Mouse (Mus musculus) embryonic facial prominence, embryonic 12.5 days (tissue): ENCODE results near the gene Elavl4. TPM values are rescaled to one million over a fixed set of nuclear protein-coding genes. Genes with fewer than 3 reads are reported as not detected.

Experiments
- ATAC-seq: fragments of 200-750 bp; cut with Nextera tagmentation; 2 replicates; pipeline ENCODE4 v1.8.0; 2017; ENCODE audit not compliant: insufficient number of reproducible peaks, insufficient read depth, low FRiP score, low TSS enrichment
- H3K27ac ChIP-seq: fragments of 300-500 bp; sonication (generic); 2 replicates; pipeline ENCODE4 v1.5.1; 2016; ENCODE audit warnings: mild to moderate bottlenecking
- H3K27me3 ChIP-seq: fragments of 300-500 bp; sonication (generic); 2 replicates; pipeline ENCODE4 v1.6.1; 2016; ENCODE audit warnings: mild to moderate bottlenecking, moderate library complexity
- H3K36me3 ChIP-seq: fragments of 300-500 bp; sonication (generic); 2 replicates; pipeline ENCODE4 v1.6.1; 2016; ENCODE audit warnings: mild to moderate bottlenecking
- H3K4me1 ChIP-seq: fragments of 300-500 bp; sonication (generic); 2 replicates; pipeline ENCODE4 v1.6.1; 2016
- H3K4me2 ChIP-seq: fragments of 300-500 bp; sonication (generic); replicated peaks from 2 replicates; pipeline ENCODE4 v1.6.1; 2016; ENCODE audit warnings: mild to moderate bottlenecking, moderate library complexity
- H3K4me3 ChIP-seq: fragments of 300-500 bp; sonication (generic); 2 replicates; pipeline ENCODE4 v1.5.1; 2016; ENCODE audit warnings: mild to moderate bottlenecking
- H3K9ac ChIP-seq: fragments of 300-500 bp; sonication (generic); 2 replicates; pipeline ENCODE4 v1.6.1; 2016; ENCODE audit warnings: mild to moderate bottlenecking, moderate library complexity
- H3K9me3 ChIP-seq: fragments of 300-500 bp; sonication (generic); 2 replicates; pipeline ENCODE4 v1.6.1; 2016; ENCODE audit warnings: mild to moderate bottlenecking, moderate library complexity
- WGBS: fragments of 180-500 bp; shearing (Covaris S2); methylation state at CpG from one replicate; pipeline ENCODE4 v1.1.7; 2016; 5-methylcytosine and 5-hydroxymethylcytosine counted together
- polyA plus RNA-seq: library from polyadenylated mRNA; unstranded; fragments of >200 nt; fragmentation: Nextera tagmentation; extraction: Ambion mirVana; gene quantifications from 2 replicates; pipeline ENCODE4 v1.2.1, GENCODE M21; 2016

Gene Elavl4
- polyA plus RNA-seq = 64.8 and 70.5 TPM in 2 replicates

GRCm38 (mm10) chr4:110351178-110352000 is at the start of gene Elavl4:
TSS of gene Elavl4 (minus strand) at chr4:110351909.
- H3K27ac ChIP-seq = peak within 1 kb of the TSS; percentile 71
- peak within 1 kb of the TSS; percentile 47 for H3K9ac ChIP-seq
- under 1% methylated on average over 75 of the region's 75 CpGs for WGBS
- H3K36me3 ChIP-seq = no peaks in the 10 kb centered on the region
- no peaks in the 10 kb centered on the region for H3K9me3 ChIP-seq
- peak; percentile 96 for ATAC-seq
- H3K4me3 ChIP-seq = peak within 1 kb of the TSS; percentile 60
- no peaks in the 10 kb centered on the region for H3K27me3 ChIP-seq
- peak within 1 kb of the TSS; percentile 67 for H3K4me2 ChIP-seq
- H3K4me1 ChIP-seq = peaks cover 3% of the 10 kb centered on the region; the same call in 1 of the 2 replicates

- Histone ChIP-seq H3K27me3 (no peaks in the 10 kb centered on the region), H3K36me3 (no peaks in the 10 kb centered on the region), H3K4me3 (peak within 1 kb of the TSS; percentile 53), H3K4me2 (peak within 1 kb of the TSS; percentile 61), H3K9me3 (no peaks in the 10 kb centered on the region), H3K4me1 (no peaks in the 10 kb centered on the region), H3K27ac (no peak within 1 kb of the TSS), H3K9ac (peak within 1 kb of the TSS; percentile 21; the same call in 1 of the 2 replicates)
- 1% methylated on average over 27 of the region's 27 CpGs for WGBS
- ATAC-seq = peak; percentile 98
These were observed 45.9 kb upstream of the Elavl4 start, which contains the start of gene Agbl4 for GRCm38 (mm10) chr4:110397618-110398045. TSS of gene Agbl4 (plus strand) at chr4:110397661.

DNA sequence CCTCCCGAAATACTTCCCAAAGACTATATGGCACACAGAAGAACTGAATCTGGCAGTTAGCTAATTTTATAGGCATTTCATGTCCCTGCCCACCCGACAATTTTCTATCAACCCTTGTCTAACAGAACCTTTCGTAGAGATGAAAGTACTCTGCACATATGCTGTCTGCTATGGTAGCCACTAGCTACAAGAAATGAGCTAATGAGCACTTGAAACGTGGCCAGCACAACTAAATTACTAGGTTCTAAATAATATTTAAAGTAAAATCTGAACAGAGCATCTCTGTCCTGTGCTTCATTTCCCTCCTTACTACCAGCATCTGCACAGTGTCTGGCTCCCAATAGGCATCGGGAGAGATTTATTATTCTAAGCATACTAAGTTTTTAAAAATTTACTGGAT is 44.5 kb upstream of the Elavl4 start:
- H3K27ac ChIP-seq = no peak overlapping the region
- H3K4me3 ChIP-seq = no peak overlapping the region
- no peak for ATAC-seq
- no peak overlapping the region for H3K4me2 ChIP-seq
- H3K9ac ChIP-seq = no peak overlapping the region
- no peaks in the 10 kb centered on the region for H3K36me3 ChIP-seq
- 78% methylated on average over 5 of the region's 5 CpGs for WGBS
- H3K4me1 ChIP-seq = no peaks in the 10 kb centered on the region
- no peaks in the 10 kb centered on the region for H3K9me3 ChIP-seq
- no peaks in the 10 kb centered on the region for H3K27me3 ChIP-seq

DNA sequence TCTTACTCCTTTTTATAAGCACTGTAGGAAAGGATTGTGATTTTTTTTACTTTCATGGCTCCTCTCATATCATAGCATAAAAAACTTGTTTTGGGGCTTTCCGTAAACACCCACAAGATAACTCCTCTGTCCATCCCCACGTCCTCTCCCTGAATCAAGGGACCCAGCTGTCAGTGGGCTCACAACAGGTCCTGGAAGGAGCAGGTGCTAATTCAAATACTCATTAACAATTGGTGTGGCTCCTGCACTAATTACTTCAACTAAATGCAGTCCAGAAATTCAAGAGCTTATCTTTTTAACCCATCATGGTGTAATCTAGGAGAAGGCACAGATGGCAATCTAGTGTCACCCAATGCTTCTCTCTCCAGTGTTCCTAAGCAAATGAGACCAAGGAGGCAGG is 8.9 kb upstream of the Elavl4 start:
- 72% methylated on average over 2 of the region's 2 CpGs for WGBS
- Histone ChIP-seq H3K4me2 (no peak overlapping the region), H3K4me1 (no peaks in the 10 kb centered on the region), H3K9me3 (no peaks in the 10 kb centered on the region), H3K27me3 (no peaks in the 10 kb centered on the region), H3K9ac (no peak overlapping the region), H3K27ac (no peak overlapping the region), H3K36me3 (no peaks in the 10 kb centered on the region), H3K4me3 (no peak overlapping the region)
- ATAC-seq = no peak

- Histone ChIP-seq H3K4me1 (peaks cover 3% of the 10 kb centered on the region; the same call in 1 of the 2 replicates), H3K9me3 (no peaks in the 10 kb centered on the region), H3K9ac (peak overlapping the region; percentile 47), H3K27me3 (no peaks in the 10 kb centered on the region), H3K27ac (peak overlapping the region; percentile 71; the same call in 1 of the 2 replicates), H3K4me2 (peak overlapping the region; percentile 67), H3K4me3 (peak overlapping the region; percentile 60), H3K36me3 (no peaks in the 10 kb centered on the region)
- ATAC-seq = no peak
- 11% methylated on average over 5 of the region's 5 CpGs for WGBS
These were observed 276 bp upstream of the Elavl4 start for GRCm38 (mm10) chr4:110352001-110352369.

- Histone ChIP-seq H3K9ac (peak overlapping the region; percentile 47; the same call in 1 of the 2 replicates), H3K9me3 (no peaks in the 10 kb centered on the region), H3K27ac (peak overlapping the region; percentile 71; the same call in 1 of the 2 replicates), H3K4me3 (peak overlapping the region; percentile 60), H3K4me2 (peak overlapping the region; percentile 67), H3K4me1 (peaks cover 3% of the 10 kb centered on the region; the same call in 1 of the 2 replicates), H3K36me3 (no peaks in the 10 kb centered on the region), H3K27me3 (no peaks in the 10 kb centered on the region)
- 8% methylated on average over 6 of the region's 6 CpGs for WGBS
- ATAC-seq = peak; percentile 23; the same call in 1 of the 2 replicates
These were observed 892 bp downstream of the Elavl4 start for GRCm38 (mm10) chr4:110350856-110351177.

- H3K4me1 ChIP-seq = no peaks in the 10 kb centered on the region
- WGBS = 52% methylated on average over 3 of the region's 3 CpGs
- no peaks in the 10 kb centered on the region for H3K9me3 ChIP-seq
- H3K4me2 ChIP-seq = no peak overlapping the region
- H3K4me3 ChIP-seq = no peak overlapping the region
- no peaks in the 10 kb centered on the region for H3K27me3 ChIP-seq
- no peaks in the 10 kb centered on the region for H3K36me3 ChIP-seq
- H3K9ac ChIP-seq = no peak overlapping the region
- no peak overlapping the region for H3K27ac ChIP-seq
- no peak for ATAC-seq
These were observed 27.8 kb downstream of the Elavl4 start for GRCm38 (mm10) chr4:110323912-110324311.

DNA sequence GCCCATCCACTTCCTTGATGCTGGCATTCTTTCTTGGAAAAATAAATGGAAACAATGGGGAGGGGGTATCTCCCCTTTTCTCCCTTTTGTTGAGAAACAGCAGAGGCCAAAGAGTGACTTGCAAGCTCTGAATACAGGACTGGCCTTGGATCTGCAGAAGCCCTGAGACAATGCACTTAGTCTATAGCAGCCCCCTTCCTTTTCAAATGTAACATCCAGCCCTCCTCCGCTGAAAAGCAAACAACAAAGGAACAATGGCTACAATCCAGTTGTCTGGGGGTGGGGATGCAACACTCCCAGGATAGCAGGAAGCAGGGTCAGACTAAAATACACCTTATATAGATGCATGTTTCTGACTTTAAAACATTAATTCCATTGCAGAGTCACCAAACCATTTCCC is 39.6 kb downstream of the Elavl4 start:
- no peak overlapping the region for H3K27ac ChIP-seq
- no peaks in the 10 kb centered on the region for H3K9me3 ChIP-seq
- no peak overlapping the region for H3K4me3 ChIP-seq
- no peak overlapping the region for H3K9ac ChIP-seq
- 14% methylated on average over 1 of the region's 1 CpGs for WGBS
- ATAC-seq = no peak
- no peak overlapping the region for H3K4me2 ChIP-seq
- no peaks in the 10 kb centered on the region for H3K27me3 ChIP-seq
- no peaks in the 10 kb centered on the region for H3K4me1 ChIP-seq
- no peaks in the 10 kb centered on the region for H3K36me3 ChIP-seq

GRCm38 (mm10) chr4:110306972-110307371 is 44.7 kb downstream of the Elavl4 start:
- no peaks in the 10 kb centered on the region for H3K36me3 ChIP-seq
- no peak overlapping the region for H3K4me3 ChIP-seq
- H3K4me2 ChIP-seq = no peak overlapping the region
- no peaks in the 10 kb centered on the region for H3K4me1 ChIP-seq
- no peak overlapping the region for H3K27ac ChIP-seq
- H3K9ac ChIP-seq = no peak overlapping the region
- H3K9me3 ChIP-seq = no peaks in the 10 kb centered on the region
- WGBS = 77% methylated on average over 5 of the region's 5 CpGs
- ATAC-seq = no peak
- no peaks in the 10 kb centered on the region for H3K27me3 ChIP-seq

GRCm38 (mm10) chr4:110306559-110306958 is 45.1 kb downstream of the Elavl4 start:
- H3K9me3 ChIP-seq = no peaks in the 10 kb centered on the region
- H3K4me3 ChIP-seq = no peak overlapping the region
- H3K27ac ChIP-seq = no peak overlapping the region
- H3K27me3 ChIP-seq = no peaks in the 10 kb centered on the region
- WGBS = 72% methylated on average over 11 of the region's 11 CpGs
- no peak overlapping the region for H3K9ac ChIP-seq
- H3K36me3 ChIP-seq = no peaks in the 10 kb centered on the region
- no peaks in the 10 kb centered on the region for H3K4me1 ChIP-seq
- no peak for ATAC-seq
- H3K4me2 ChIP-seq = no peak overlapping the region

GRCm38 (mm10) chr4:110295793-110296192 is 55.9 kb downstream of the Elavl4 start:
- no peaks in the 10 kb centered on the region for H3K4me1 ChIP-seq
- H3K9ac ChIP-seq = no peak overlapping the region
- H3K4me3 ChIP-seq = no peak overlapping the region
- no peak for ATAC-seq
- no peaks in the 10 kb centered on the region for H3K27me3 ChIP-seq
- no peaks in the 10 kb centered on the region for H3K36me3 ChIP-seq
- H3K9me3 ChIP-seq = no peaks in the 10 kb centered on the region
- H3K4me2 ChIP-seq = no peak overlapping the region
- H3K27ac ChIP-seq = no peak overlapping the region
- WGBS = 86% methylated on average over 3 of the region's 3 CpGs

DNA sequence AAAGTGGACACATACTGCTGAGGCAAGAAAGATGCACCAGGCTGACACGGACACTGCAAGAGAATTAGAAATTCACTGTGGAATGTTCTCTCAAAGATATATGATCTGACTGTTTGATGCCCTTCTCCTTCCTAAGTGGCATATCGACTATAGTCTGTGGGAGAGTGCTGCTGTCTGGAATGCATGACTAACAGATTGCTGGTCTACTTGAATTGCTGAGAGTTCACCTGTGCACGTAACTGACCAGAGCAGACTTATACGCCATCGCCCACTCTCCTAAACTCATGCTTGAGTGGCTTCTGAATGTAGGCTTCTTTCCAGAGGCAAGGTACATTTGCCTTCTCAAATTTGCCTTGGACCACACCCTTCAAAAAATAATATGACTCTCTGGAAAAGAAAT is 58.5 kb downstream of the Elavl4 start:
- 51% methylated on average over 5 of the region's 5 CpGs for WGBS
- ATAC-seq = no peak
- no peaks in the 10 kb centered on the region for H3K36me3 ChIP-seq
- H3K27me3 ChIP-seq = no peaks in the 10 kb centered on the region
- no peak overlapping the region for H3K27ac ChIP-seq
- no peaks in the 10 kb centered on the region for H3K4me1 ChIP-seq
- H3K9ac ChIP-seq = no peak overlapping the region
- H3K4me3 ChIP-seq = no peak overlapping the region
- H3K9me3 ChIP-seq = no peaks in the 10 kb centered on the region
- H3K4me2 ChIP-seq = no peak overlapping the region
